Mouse (Mus musculus) intestine, embryonic 16.5 days (tissue): ENCODE measurements around the gene Kalrn. TPM values are rescaled to one million over a fixed set of nuclear protein-coding genes. Genes with fewer than 3 reads are reported as not detected.

Experiments
- ATAC-seq: fragments of 200-750 bp; cut with Nextera tagmentation; 2 replicates; pipeline ENCODE4 v1.8.0; 2017; ENCODE audit warnings: moderate TSS enrichment, moderate library complexity
- H3K27ac ChIP-seq: fragments of 300-500 bp; sonication (generic); 2 replicates; pipeline ENCODE4 v1.5.1; 2014; ENCODE audit warnings: mild to moderate bottlenecking, low read length
- H3K27me3 ChIP-seq: fragments of 300-500 bp; sonication (generic); replicated peaks from 2 replicates; pipeline ENCODE4 v1.6.1; 2014; ENCODE audit warnings: low read length, control low read depth, mixed read lengths; ENCODE audit not compliant: control insufficient read depth, insufficient read depth
- H3K36me3 ChIP-seq: fragments of 300-500 bp; sonication (generic); 2 replicates; pipeline ENCODE4 v1.6.1; 2014; ENCODE audit warnings: low read length, control low read depth; ENCODE audit not compliant: control insufficient read depth, insufficient read depth
- H3K4me1 ChIP-seq: fragments of 300-500 bp; sonication (generic); 2 replicates; pipeline ENCODE4 v1.6.1; 2014; ENCODE audit warnings: low read length, control low read depth, mixed read lengths; ENCODE audit not compliant: control insufficient read depth, insufficient read depth
- H3K4me2 ChIP-seq: fragments of 300-500 bp; sonication (generic); 2 replicates; pipeline ENCODE4 v1.6.1; 2014; ENCODE audit warnings: low read depth, low read length, control low read depth
- H3K4me3 ChIP-seq: fragments of 300-500 bp; sonication (generic); 2 replicates; pipeline ENCODE4 v1.5.1; 2014; ENCODE audit warnings: mild to moderate bottlenecking, low read length
- H3K9ac ChIP-seq: fragments of 300-500 bp; sonication (generic); 2 replicates; pipeline ENCODE4 v1.6.1; 2014; ENCODE audit warnings: low read depth, low read length
- H3K9me3 ChIP-seq: fragments of 300-500 bp; sonication (generic); 2 replicates; pipeline ENCODE4 v1.6.1; 2016; ENCODE audit warnings: low read length, control low read depth; ENCODE audit not compliant: control insufficient read depth
- WGBS: fragments of 180-500 bp; shearing (Covaris S2); extraction: QIAGEN DNeasy Blood & Tissue Kit; methylation state at CpG from one replicate; pipeline ENCODE4 v1.1.7; 2014; 5-methylcytosine and 5-hydroxymethylcytosine counted together
- polyA plus RNA-seq: library from polyadenylated mRNA; unstranded; fragments of >200 nt; fragmentation: Nextera tagmentation; extraction: Ambion mirVana; gene quantifications from 2 replicates; pipeline ENCODE4 v1.2.1, GENCODE M21; 2015

Gene Kalrn
- polyA plus RNA-seq, 1 experiment from 2014 or later, result 11.1 TPM

GRCm38 (mm10) chr16:34080818-34081217, 492.5 kb downstream of the Kalrn start:
- Histone ChIP-seq H3K4me1 (peaks cover 17% of the 10 kb centered on the region), H3K9me3 (no peaks in the 10 kb centered on the region), H3K27me3 (no peaks in the 10 kb centered on the region), H3K27ac (peak overlapping the region; percentile 76), H3K36me3 (no peaks in the 10 kb centered on the region), H3K4me2 (no peak overlapping the region), H3K9ac (no peak overlapping the region; the same call in 1 of the 2 replicates), H3K4me3 (no peak overlapping the region)
- WGBS, result 39% methylated on average over 6 of the region's 6 CpGs
- ATAC-seq, result peak; percentile 40; the same call in 1 of the 2 replicates

- ATAC-seq, result no peak
- H3K4me1 ChIP-seq, result peaks cover 17% of the 10 kb centered on the region
- H3K36me3 ChIP-seq, result no peaks in the 10 kb centered on the region
- no peaks in the 10 kb centered on the region for H3K27me3 ChIP-seq
- no peak overlapping the region for H3K4me2 ChIP-seq
- WGBS, result 51% methylated on average over 4 of the region's 4 CpGs
- H3K27ac ChIP-seq, result peak overlapping the region; percentile 39
- no peaks in the 10 kb centered on the region for H3K9me3 ChIP-seq
- no peak overlapping the region for H3K4me3 ChIP-seq
- H3K9ac ChIP-seq, result no peak overlapping the region
Observed at GRCm38 (mm10) chr16:34079511-34079910, 493.8 kb downstream of the Kalrn start.

- Histone ChIP-seq H3K4me3 (no peak overlapping the region), H3K4me2 (no peak overlapping the region), H3K9me3 (no peaks in the 10 kb centered on the region), H3K36me3 (no peaks in the 10 kb centered on the region), H3K27me3 (no peaks in the 10 kb centered on the region), H3K9ac (no peak overlapping the region), H3K27ac (no peak overlapping the region), H3K4me1 (peaks cover 17% of the 10 kb centered on the region)
- ATAC-seq, result no peak
- WGBS, result 76% methylated on average over 2 of the region's 2 CpGs
Observed at GRCm38 (mm10) chr16:34078732-34079131, 494.6 kb downstream of the Kalrn start.

- Histone ChIP-seq H3K4me2 (no peak overlapping the region), H3K4me1 (peaks cover 8% of the 10 kb centered on the region), H3K9ac (no peak overlapping the region), H3K36me3 (no peaks in the 10 kb centered on the region), H3K27ac (no peak overlapping the region), H3K4me3 (no peak overlapping the region), H3K27me3 (no peaks in the 10 kb centered on the region), H3K9me3 (no peaks in the 10 kb centered on the region)
- 70% methylated on average over 3 of the region's 3 CpGs for WGBS
- ATAC-seq, result no peak
Observed at GRCm38 (mm10) chr16:34076101-34076500, 497.2 kb downstream of the Kalrn start.

GRCm38 (mm10) chr16:34073930-34074329, 499.4 kb downstream of the Kalrn start:
- no peak overlapping the region for H3K4me3 ChIP-seq
- no peaks in the 10 kb centered on the region; the same call in 1 of the 2 replicates for H3K36me3 ChIP-seq
- H3K27me3 ChIP-seq, result no peaks in the 10 kb centered on the region
- 0 out of 2 replicates have a peak, but pooled peaks cover 2% of the 10 kb centered on the region for H3K4me1 ChIP-seq
- H3K4me2 ChIP-seq, result no peak overlapping the region
- H3K9ac ChIP-seq, result no peak overlapping the region
- ATAC-seq, result no peak
- WGBS, result 91% methylated on average over 4 of the region's 4 CpGs
- H3K9me3 ChIP-seq, result no peaks in the 10 kb centered on the region
- no peak overlapping the region for H3K27ac ChIP-seq

GRCm38 (mm10) chr16:34072136-34072535, 501.2 kb downstream of the Kalrn start:
- no peaks in the 10 kb centered on the region for H3K9me3 ChIP-seq
- H3K4me2 ChIP-seq, result no peak overlapping the region
- H3K27me3 ChIP-seq, result no peaks in the 10 kb centered on the region
- H3K36me3 ChIP-seq, result no peaks in the 10 kb centered on the region; the same call in 1 of the 2 replicates
- 73% methylated on average over 3 of the region's 3 CpGs for WGBS
- H3K27ac ChIP-seq, result no peak overlapping the region
- no peak for ATAC-seq
- H3K4me1 ChIP-seq, result 0 out of 2 replicates have a peak, but pooled peaks cover 4% of the 10 kb centered on the region
- H3K9ac ChIP-seq, result no peak overlapping the region
- H3K4me3 ChIP-seq, result no peak overlapping the region

GRCm38 (mm10) chr16:34071223-34071825, 502.0 kb downstream of the Kalrn start:
- no peak overlapping the region for H3K27ac ChIP-seq

GRCm38 (mm10) chr16:34069481-34069880, 503.9 kb downstream of the Kalrn start:
- 32% methylated on average over 3 of the region's 3 CpGs for WGBS
- Histone ChIP-seq H3K4me2 (no peak overlapping the region), H3K27ac (no peak overlapping the region), H3K9me3 (no peaks in the 10 kb centered on the region), H3K4me3 (no peak overlapping the region), H3K27me3 (no peaks in the 10 kb centered on the region), H3K4me1 (0 out of 2 replicates have a peak, but pooled peaks cover 4% of the 10 kb centered on the region), H3K9ac (no peak overlapping the region), H3K36me3 (no peaks in the 10 kb centered on the region; the same call in 1 of the 2 replicates)
- no peak for ATAC-seq

More at GRCm38 (mm10) chr16:34071223-34071825, 502.0 kb downstream of the Kalrn start:
- Histone ChIP-seq H3K27me3 (no peaks in the 10 kb centered on the region), H3K36me3 (no peaks in the 10 kb centered on the region; the same call in 1 of the 2 replicates), H3K4me3 (no peak overlapping the region), H3K9ac (no peak overlapping the region), H3K9me3 (no peaks in the 10 kb centered on the region), H3K4me1 (0 out of 2 replicates have a peak, but pooled peaks cover 4% of the 10 kb centered on the region), H3K4me2 (no peak overlapping the region)
- WGBS, result 64% methylated on average over 3 of the region's 3 CpGs
- ATAC-seq, result peak; percentile 38

GRCm38 (mm10) chr16:34066922-34067321, 506.4 kb downstream of the Kalrn start:
- no peaks in the 10 kb centered on the region for H3K27me3 ChIP-seq
- no peaks in the 10 kb centered on the region; the same call in 1 of the 2 replicates for H3K36me3 ChIP-seq
- no peak overlapping the region for H3K4me2 ChIP-seq
- H3K4me1 ChIP-seq, result 0 out of 2 replicates have a peak, but pooled peaks cover 4% of the 10 kb centered on the region
- no peak overlapping the region for H3K4me3 ChIP-seq
- no peak for ATAC-seq
- no peak overlapping the region for H3K27ac ChIP-seq
- no peak overlapping the region for H3K9ac ChIP-seq
- H3K9me3 ChIP-seq, result no peaks in the 10 kb centered on the region
